ENCODE assay signal across 8 mouse cellular contexts in genomic region chrX:106171853-106172154, GRCm38 (mm10). TPM values are rescaled to one million over a fixed set of nuclear protein-coding genes. Genes with fewer than 3 reads are reported as not detected.
DNase-seq lines count a peak whose midpoint lies in the region; ATAC-seq and TF ChIP-seq lines count a peak whose summit lies in the region.

No protein-coding gene starts in this region.

- 46% methylated on average over 5 of the region's 6 CpGs for WGBS in lung, embryonic 15.5 days
- WGBS in forebrain, embryonic 16.5 days = 57% methylated on average over 5 of the region's 6 CpGs
- 37% methylated on average over 5 of the region's 6 CpGs for WGBS in liver, embryonic 14.5 days (ENCODE audit: insufficient replicate concordance)

- DNase-seq in lung, postnatal 4 days = no peak
- DNase-seq in liver, embryonic 14.5 days (ENCODE audit: low read depth in 3 of 3, low spot score in 3 of 3) = no peak
- peak; percentile 25 to 30 for DNase-seq in thymus, postnatal 10 days (ENCODE audit: low spot score in 2 of 2)
- DNase-seq in left cerebral cortex, adult 9 months (ENCODE audit: low spot score in 2 of 2) = no peak
- DNase-seq in yolk sac, embryonic 10.5 days (ENCODE audit: low spot score) = no peak
- no peak for DNase-seq in urinary bladder, postnatal 25 days (ENCODE audit: low spot score)

- peak; percentile 27; the same call in 1 of the 2 replicates for ATAC-seq in lung, embryonic 15.5 days (ENCODE audit: borderline replicate concordance, extremely low read depth, low FRiP score, low TSS enrichment)
- no peak for ATAC-seq in forebrain, embryonic 16.5 days
- ATAC-seq in liver, embryonic 14.5 days (ENCODE audit: insufficient read depth) = peak; percentile 26; the same call in 1 of the 2 replicates

- H3K4me3 ChIP-seq in lung, embryonic 15.5 days = peak overlapping the region; percentile 28
- peak overlapping the region; percentile 38; the same call in 1 of the 2 replicates for H3K4me3 ChIP-seq in forebrain, embryonic 16.5 days (replicated peaks; ENCODE audit: low read length)
- peak overlapping the region in 1 of 2 experiments; percentile 32; a peak in 1 of 4 replicates for H3K4me3 ChIP-seq in liver, embryonic 14.5 days (ENCODE audit: insufficient read depth in 1 of 2, low read depth in 2 of 2, low read length in 2 of 2)

- no peak overlapping the region for H3K27ac ChIP-seq in lung, embryonic 15.5 days
- no peak overlapping the region for H3K27ac ChIP-seq in forebrain, embryonic 16.5 days (ENCODE audit: low read length)
- no peak overlapping the region for H3K27ac ChIP-seq in liver, embryonic 14.5 days

- TF ChIP-seq EP300 in liver, embryonic 14.5 days (IDR thresholded peaks at IDR 0.05; ENCODE audit: low read depth) = no peak

- no peak for TF ChIP-seq CTCF in liver, embryonic 14.5 days (IDR thresholded peaks at IDR 0.05; ENCODE audit: low read depth)

- H3K9ac ChIP-seq in lung, embryonic 15.5 days = no peak overlapping the region
- H3K9ac ChIP-seq in forebrain, embryonic 16.5 days (replicated peaks; ENCODE audit: low read depth, low read length) = no peak overlapping the region
- H3K9ac ChIP-seq in liver, embryonic 14.5 days (replicated peaks) = no peak overlapping the region; the same call in 1 of the 2 replicates

- peaks cover 4% of the 10 kb centered on the region; the same call in 1 of the 2 replicates for H3K27me3 ChIP-seq in lung, embryonic 15.5 days
- H3K27me3 ChIP-seq in forebrain, embryonic 16.5 days (replicated peaks; ENCODE audit: control insufficient read depth, insufficient read depth, low read length) = no peaks in the 10 kb centered on the region
- no peaks in the 10 kb centered on the region for H3K27me3 ChIP-seq in liver, embryonic 14.5 days (ENCODE audit: control insufficient read depth, insufficient read depth, low read length)

- no peaks in the 10 kb centered on the region for H3K4me1 ChIP-seq in lung, embryonic 15.5 days
- H3K4me1 ChIP-seq in forebrain, embryonic 16.5 days (replicated peaks; ENCODE audit: control insufficient read depth, insufficient read depth, low read length) = no peaks in the 10 kb centered on the region
- H3K4me1 ChIP-seq in liver, embryonic 14.5 days (replicated peaks; ENCODE audit: control insufficient read depth in 2 of 2, insufficient read depth in 2 of 2, low read length in 1 of 2) = no peaks in the 10 kb centered on the region

- no peaks in the 10 kb centered on the region for H3K9me3 ChIP-seq in lung, embryonic 15.5 days
- no peaks in the 10 kb centered on the region for H3K9me3 ChIP-seq in forebrain, embryonic 16.5 days (ENCODE audit: control insufficient read depth, low read length)
- no peaks in the 10 kb centered on the region for H3K9me3 ChIP-seq in liver, embryonic 14.5 days (ENCODE audit: control insufficient read depth, low read length)

- H3K36me3 ChIP-seq in lung, embryonic 15.5 days = no peaks in the 10 kb centered on the region
- H3K36me3 ChIP-seq in forebrain, embryonic 16.5 days (ENCODE audit: control insufficient read depth, insufficient read depth) = no peaks in the 10 kb centered on the region
- H3K36me3 ChIP-seq in liver, embryonic 14.5 days (replicated peaks; ENCODE audit: control insufficient read depth, insufficient read depth, low read depth) = no peaks in the 10 kb centered on the region

- H3K4me2 ChIP-seq in lung, embryonic 15.5 days = peak overlapping the region; percentile 47
- H3K4me2 ChIP-seq in forebrain, embryonic 16.5 days (ENCODE audit: low read length) = peak overlapping the region; percentile 53
- peak overlapping the region; percentile 56 for H3K4me2 ChIP-seq in liver, embryonic 14.5 days (ENCODE audit: low read depth)

RNA-seq across cellular contexts. Expression of gene Pgk1, which starts 15.1 kb away (rescaled TPM):
- 298 and 301 TPM in 2 replicates for polyA plus RNA-seq in lung, embryonic 15.5 days (2015; fragmentation: Nextera tagmentation; extraction: Ambion mirVana)
- polyA plus RNA-seq in forebrain, embryonic 16.5 days (2015; fragmentation: Nextera tagmentation; extraction: Ambion mirVana) = 263 and 264 TPM in 2 replicates
- polyA plus RNA-seq in liver, embryonic 14.5 days (2012; rRNA removed) = 99.2 and 148 TPM in 2 replicates
- 133 and 153 TPM in 2 replicates for polyA plus RNA-seq in liver, embryonic 14.5 days (2014; fragmentation: Nextera tagmentation; extraction: Ambion mirVana)

RNA-seq across cellular contexts. Expression of gene Tlr13, which starts 28.8 kb away (rescaled TPM):
- 0.72 and 1.0 TPM in 2 replicates for polyA plus RNA-seq in lung, embryonic 15.5 days (2015; fragmentation: Nextera tagmentation; extraction: Ambion mirVana)
- polyA plus RNA-seq in forebrain, embryonic 16.5 days (2015; fragmentation: Nextera tagmentation; extraction: Ambion mirVana) = 0.30 and 0.36 TPM in 2 replicates
- polyA plus RNA-seq in liver, embryonic 14.5 days (2012; rRNA removed) = 0.28 and 0.51 TPM in 2 replicates
- polyA plus RNA-seq in liver, embryonic 14.5 days (2014; fragmentation: Nextera tagmentation; extraction: Ambion mirVana) = 0.57 and 1.4 TPM in 2 replicates

RNA-seq across cellular contexts. Expression of gene Taf9b, which starts 49.2 kb away (rescaled TPM):
- polyA plus RNA-seq in lung, embryonic 15.5 days (2015; fragmentation: Nextera tagmentation; extraction: Ambion mirVana) = 11.4 and 12.6 TPM in 2 replicates
- 14.7 and 16.3 TPM in 2 replicates for polyA plus RNA-seq in forebrain, embryonic 16.5 days (2015; fragmentation: Nextera tagmentation; extraction: Ambion mirVana)
- 2.7 and 3.3 TPM in 2 replicates for polyA plus RNA-seq in liver, embryonic 14.5 days (2012; rRNA removed)
- polyA plus RNA-seq in liver, embryonic 14.5 days (2014; fragmentation: Nextera tagmentation; extraction: Ambion mirVana) = 7.5 and 8.1 TPM in 2 replicates

Comparison
In these comparisons a context has a peak if more than half of its experiments do, and no peak if none do; other contexts are left out.
1. DNase-seq: peak in thymus, postnatal 10 days (2 of 2); none in lung, postnatal 4 days (0 of 2), liver, embryonic 14.5 days (0 of 3), left cerebral cortex, adult 9 months (0 of 2), yolk sac, embryonic 10.5 days (single experiment) and urinary bladder, postnatal 25 days (single experiment).
2. Peak in every context shown above with its lines, with median percentiles within 50 percentile points of each other: H3K4me2 ChIP-seq.